Mouse (Mus musculus): Measurements from ENCODE around the gene Sfxn5. TPM values are rescaled to one million over a fixed set of nuclear protein-coding genes. Genes with fewer than 3 reads are reported as not detected.

The Sfxn5 gene
- polyA plus RNA-seq, 1 experiment, result 156 TPM

- DNase-seq (ENCODE audit: extremely low spot score in 1 of 2, low spot score in 1 of 2), result no peak
Measured at GRCm38 (mm10) chr6:85335352-85335751, 2.1 kb upstream of the Sfxn5 start.

DNA sequence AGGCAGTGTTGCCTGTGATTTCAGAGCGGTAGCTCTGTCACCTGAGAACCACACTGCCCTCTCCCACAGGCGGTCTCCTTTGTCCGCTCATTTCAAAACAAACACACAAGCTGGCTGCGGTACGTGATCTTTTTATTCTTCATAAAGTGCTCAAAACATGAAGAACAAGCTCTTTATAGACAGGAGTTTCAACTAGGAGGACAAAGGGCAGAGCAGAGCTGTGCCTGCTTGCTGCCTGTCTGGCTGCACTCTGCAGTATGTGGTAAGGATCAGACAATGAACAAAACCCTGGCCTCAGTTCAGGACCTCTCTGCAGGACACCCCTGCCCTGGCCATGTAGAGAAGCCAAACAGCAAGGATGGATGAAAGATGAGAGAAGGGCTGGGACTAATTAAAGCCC lies 1.6 kb upstream of the Sfxn5 start:
- no peak for DNase-seq (ENCODE audit: extremely low spot score in 1 of 2, low spot score in 1 of 2)

DNA sequence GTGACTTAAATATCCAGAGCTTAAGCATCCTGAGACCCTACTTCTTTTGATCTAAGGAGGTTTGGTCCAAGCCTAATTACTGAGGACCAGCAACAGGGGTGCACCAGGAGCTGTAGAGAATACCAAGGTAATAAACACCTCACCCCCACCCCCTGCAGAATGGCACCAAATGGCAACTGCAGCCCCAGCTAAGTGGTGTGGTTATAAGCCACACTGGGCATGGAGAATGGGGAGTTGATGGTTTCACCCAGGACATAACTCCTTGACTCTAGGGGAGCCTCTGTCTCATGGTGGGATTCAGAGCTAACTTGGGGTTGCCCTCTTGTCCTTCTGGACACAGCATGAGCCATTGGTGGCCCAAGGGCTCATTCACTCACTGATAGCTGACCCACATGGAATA lies 1.0 kb upstream of the Sfxn5 start:
- no peak for DNase-seq (ENCODE audit: extremely low spot score in 1 of 2, low spot score in 1 of 2)

DNA sequence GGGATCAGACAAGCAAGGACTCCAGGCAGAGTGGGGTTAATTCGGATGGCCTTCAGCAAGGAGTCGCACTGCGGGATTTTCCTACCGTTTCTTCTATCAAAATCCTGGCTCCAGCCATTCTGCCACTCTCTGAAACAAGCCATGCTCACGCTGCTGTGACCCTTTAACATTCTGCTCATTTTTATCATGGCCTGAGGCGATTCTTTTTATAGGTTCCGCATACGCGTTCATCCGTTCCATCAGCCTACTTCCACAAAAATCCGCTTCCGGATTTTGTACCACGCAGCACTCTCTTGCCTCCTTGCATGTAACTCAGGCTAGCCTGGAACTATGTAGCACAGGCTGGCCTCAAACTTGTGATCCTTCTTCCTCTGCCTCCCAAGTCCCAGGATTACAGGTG lies 510 bp upstream of the Sfxn5 start:
- peak in 1 of 2 experiments; percentile 71 for DNase-seq (ENCODE audit: extremely low spot score in 1 of 2, low spot score in 1 of 2)

- peak in 1 of 2 experiments; percentile 30 for DNase-seq (ENCODE audit: extremely low spot score in 1 of 2, low spot score in 1 of 2)
Measured at GRCm38 (mm10) chr6:85332351-85332999, 747 bp downstream of the Sfxn5 start.

- no peak for DNase-seq (ENCODE audit: extremely low spot score in 1 of 2, low spot score in 1 of 2)
Measured at GRCm38 (mm10) chr6:85331736-85332135, 1.5 kb downstream of the Sfxn5 start.

GRCm38 (mm10) chr6:85331221-85331735 lies 1.9 kb downstream of the Sfxn5 start:
- peak in 1 of 2 experiments; percentile 46 for DNase-seq (ENCODE audit: extremely low spot score in 1 of 2, low spot score in 1 of 2)

- no peak for DNase-seq (ENCODE audit: extremely low spot score in 1 of 2, low spot score in 1 of 2)
Measured at GRCm38 (mm10) chr6:85329666-85330185, 3.5 kb downstream of the Sfxn5 start.

- no peak for DNase-seq (ENCODE audit: extremely low spot score in 1 of 2, low spot score in 1 of 2)
Measured at GRCm38 (mm10) chr6:85326564-85326963, 6.7 kb downstream of the Sfxn5 start.

DNA sequence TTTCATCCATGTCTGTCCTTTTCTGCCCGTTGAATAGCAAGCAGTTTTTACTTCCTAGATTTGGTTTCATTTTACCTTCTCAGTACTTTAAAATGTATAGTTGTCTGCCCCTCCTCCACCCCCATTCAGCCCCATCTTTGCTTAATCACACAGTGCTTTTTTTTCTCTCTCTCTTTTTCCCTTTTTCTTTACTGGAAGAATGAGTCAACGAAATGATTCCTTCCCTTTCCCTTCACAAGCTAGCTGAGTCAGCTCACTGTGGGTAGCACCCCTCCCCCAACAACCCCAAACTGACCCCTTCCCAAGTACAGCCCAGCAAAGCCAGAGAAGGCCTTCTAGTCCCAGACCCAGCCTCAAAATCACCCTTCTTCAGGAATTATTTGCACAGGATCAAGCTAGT lies 8.1 kb downstream of the Sfxn5 start:
- DNase-seq (ENCODE audit: extremely low spot score in 1 of 2, low spot score in 1 of 2), result peak in 1 of 2 experiments; percentile 48

GRCm38 (mm10) chr6:85320445-85320866 lies 12.8 kb downstream of the Sfxn5 start:
- peak in 1 of 2 experiments; percentile 52 for DNase-seq (ENCODE audit: extremely low spot score in 1 of 2, low spot score in 1 of 2)

- DNase-seq (ENCODE audit: extremely low spot score in 1 of 2, low spot score in 1 of 2), result no peak
Measured at GRCm38 (mm10) chr6:85316211-85316610, 17.0 kb downstream of the Sfxn5 start.

GRCm38 (mm10) chr6:85314064-85314798 lies 19.0 kb downstream of the Sfxn5 start:
- peak in 1 of 2 experiments; percentile 53 for DNase-seq (ENCODE audit: extremely low spot score in 1 of 2, low spot score in 1 of 2)

DNA sequence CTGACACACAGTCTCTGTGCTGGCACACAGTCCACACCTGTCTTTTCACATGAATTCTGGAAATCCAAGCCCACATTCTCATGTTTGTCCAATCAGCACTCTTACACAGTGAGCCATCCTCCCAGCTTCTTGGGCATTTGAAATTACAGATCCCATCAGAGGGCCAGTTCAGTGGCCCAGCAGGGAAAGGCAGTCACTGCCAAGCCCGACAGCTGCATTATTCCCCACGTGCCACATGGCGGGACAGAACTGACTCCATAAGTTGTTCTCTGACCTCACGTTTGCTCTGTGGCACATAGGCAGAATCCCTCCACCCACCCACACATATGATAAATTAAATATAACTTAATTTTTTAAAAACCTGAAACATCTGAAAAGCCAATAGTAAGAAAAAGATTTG lies 25.3 kb downstream of the Sfxn5 start:
- no peak for DNase-seq (ENCODE audit: extremely low spot score in 1 of 2, low spot score in 1 of 2)

DNA sequence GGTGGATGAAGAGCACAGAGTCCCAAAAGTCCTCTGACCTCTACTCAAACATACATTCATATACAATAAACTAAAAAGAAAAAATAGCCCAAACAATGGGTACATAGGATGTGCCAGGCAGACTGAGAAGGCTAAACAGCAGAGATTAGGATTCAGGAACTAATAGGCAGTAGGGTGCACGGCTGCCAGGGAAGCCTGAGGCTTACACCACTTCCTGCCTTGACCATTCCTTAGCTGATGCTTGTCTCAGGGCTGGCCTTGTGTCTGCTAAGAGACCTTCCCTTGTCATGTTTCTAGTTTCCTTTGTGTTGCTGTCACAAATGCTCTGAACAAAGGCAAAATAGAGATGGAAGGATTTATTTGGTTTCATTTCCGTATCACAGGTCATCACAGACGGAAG lies 26.8 kb downstream of the Sfxn5 start:
- no peak for DNase-seq (ENCODE audit: extremely low spot score in 1 of 2, low spot score in 1 of 2)

DNA sequence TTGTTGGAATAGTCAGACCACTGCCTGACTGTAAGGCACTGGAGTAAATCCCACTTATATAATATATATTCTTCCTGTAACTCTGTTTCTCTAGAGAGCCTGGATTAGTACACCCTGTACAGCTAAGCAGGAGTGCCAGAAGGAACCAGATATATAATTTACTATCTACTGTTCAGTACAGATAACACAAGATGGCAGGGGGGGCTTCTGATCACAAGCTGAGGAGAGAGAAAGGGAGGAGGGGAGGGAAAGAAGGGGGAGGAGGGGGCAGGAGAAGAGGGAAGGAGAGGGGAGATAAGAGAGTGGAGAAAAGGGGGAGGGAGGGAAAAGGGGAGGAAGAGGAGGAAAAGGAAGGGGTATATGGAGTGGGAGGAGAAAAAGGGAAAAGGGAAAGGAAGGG lies 27.4 kb downstream of the Sfxn5 start:
- no peak for DNase-seq (ENCODE audit: extremely low spot score in 1 of 2, low spot score in 1 of 2)

DNA sequence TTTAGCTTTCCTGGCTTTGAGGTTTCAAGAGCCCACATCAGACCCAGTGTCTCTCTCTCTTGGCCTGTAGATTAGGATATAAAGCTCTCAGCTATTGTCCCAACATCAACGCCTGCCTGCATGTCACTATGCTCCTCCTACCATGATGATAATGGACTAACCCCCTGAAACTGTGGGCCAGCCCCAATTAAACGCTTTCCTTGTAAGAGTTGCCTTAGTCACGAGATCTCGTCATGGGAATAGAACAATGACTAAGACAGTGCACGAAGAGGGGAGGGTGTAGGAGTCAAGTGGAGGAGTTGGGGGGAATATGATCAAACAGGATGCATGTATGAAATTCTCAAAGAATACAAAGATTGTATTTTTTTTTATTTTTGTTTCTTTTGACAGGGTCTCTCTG lies 28.3 kb downstream of the Sfxn5 start:
- no peak for DNase-seq (ENCODE audit: extremely low spot score in 1 of 2, low spot score in 1 of 2)

DNA sequence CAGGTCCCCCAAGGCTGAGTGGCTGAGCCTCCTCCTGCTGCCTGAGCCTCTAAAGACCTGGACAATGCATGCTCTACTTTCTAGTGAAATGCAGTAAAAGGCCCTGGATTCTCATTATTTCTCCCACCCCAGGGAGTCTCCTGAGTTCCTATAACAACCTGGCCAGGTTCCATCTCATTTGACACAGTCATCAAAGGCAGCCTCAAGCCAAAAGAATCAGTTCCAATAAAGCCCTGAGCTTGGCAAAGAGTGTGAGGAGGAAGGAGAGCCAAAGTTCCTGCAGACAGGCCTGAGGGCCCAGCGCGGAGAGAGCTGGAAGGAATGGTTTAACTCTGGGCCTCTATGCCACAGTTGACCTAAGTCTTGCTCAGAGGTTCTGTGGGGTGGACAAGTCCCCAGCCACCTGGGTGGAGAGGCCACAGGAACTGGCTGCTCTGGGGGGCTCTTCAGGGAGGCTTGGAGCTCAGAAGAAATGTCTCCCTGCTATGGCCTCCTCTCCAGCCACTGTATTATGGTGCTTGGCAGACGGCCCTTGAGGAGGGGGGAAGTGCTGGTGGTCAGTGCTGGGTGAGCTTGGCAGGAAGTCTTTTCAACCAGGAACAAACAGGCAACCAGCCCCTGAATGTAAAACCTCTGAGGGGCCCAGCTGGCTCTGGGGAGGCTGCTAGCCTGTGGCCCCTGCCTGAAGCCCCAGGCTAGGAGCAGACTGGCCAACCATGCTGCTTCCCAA lies 30.7 kb downstream of the Sfxn5 start:
- peak; percentile 67 to 68 for DNase-seq (ENCODE audit: extremely low spot score in 1 of 2, low spot score in 1 of 2)

- DNase-seq (ENCODE audit: extremely low spot score in 1 of 2, low spot score in 1 of 2), result no peak
Measured at GRCm38 (mm10) chr6:85295384-85296167, 37.6 kb downstream of the Sfxn5 start.

DNA sequence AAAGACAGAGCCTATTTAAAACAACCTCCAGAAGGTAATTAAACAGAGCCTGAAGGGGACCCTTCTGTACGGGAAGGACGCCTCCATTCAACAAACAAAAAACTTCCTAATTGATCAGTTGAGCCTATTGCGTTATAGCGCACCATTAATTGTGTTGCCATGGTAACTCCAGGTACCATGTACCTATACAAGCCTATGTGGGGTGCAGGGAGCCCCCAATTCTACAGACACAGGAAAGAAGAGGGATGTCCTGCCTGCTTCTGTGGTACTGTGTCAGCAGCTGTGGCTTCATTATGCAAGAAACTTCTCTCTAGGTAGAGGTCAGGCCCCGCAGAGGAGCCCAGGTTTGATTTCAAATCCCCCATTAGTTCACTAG lies 39.2 kb downstream of the Sfxn5 start:
- DNase-seq (ENCODE audit: extremely low spot score in 1 of 2, low spot score in 1 of 2), result no peak

Data from frontal cortex, adult 2 months (tissue).